ENCODE assay signal across 19 mouse cellular contexts in the genomic region with DNA sequence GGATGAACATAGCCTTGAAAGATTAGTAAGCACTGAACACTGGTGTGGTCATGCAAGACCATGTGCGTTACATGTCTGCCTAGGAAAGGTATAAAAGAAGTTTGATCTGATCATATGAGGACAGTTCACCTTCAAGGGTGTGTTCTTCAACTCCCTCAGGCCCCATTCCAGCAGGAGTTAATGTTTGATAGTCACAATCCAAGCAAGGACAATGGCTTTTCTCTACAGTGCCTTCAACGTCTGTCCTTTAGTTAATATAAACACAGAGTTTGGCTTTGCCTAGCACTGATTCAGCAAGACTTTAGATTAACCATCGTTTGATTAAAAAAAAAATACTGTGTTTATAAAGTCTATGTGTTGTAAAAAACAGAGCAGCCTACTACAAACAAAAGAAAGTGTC. TPM values are rescaled to one million over a fixed set of nuclear protein-coding genes. Genes with fewer than 3 reads are reported as not detected.
DNase-seq lines count a peak whose midpoint lies in the region; ATAC-seq and TF ChIP-seq lines count a peak whose summit lies in the region.
"Had no signal": no experiment of that assay in that cellular context is flagged by ENCODE, and none has a peak within 500 bp of the region (broad histone marks: within the 10 kb centered on the region; RNA-seq: fewer than 3 reads in every experiment).

No protein-coding gene starts in this region.

- no peak overlapping the region for H3K4me3 ChIP-seq in lung, embryonic 16.5 days (ENCODE audit: low read length)
- H3K4me3 ChIP-seq in lung, adult 2 months (replicated peaks; ENCODE audit: extremely low read depth, low read depth, low read length): no peak overlapping the region
- H3K4me3 ChIP-seq in kidney, embryonic 16.5 days (ENCODE audit: low read length): no peak overlapping the region
- H3K4me3 ChIP-seq: forebrain, embryonic 10.5 days; hindbrain, embryonic 10.5 days; limb, embryonic 13.5 days; liver, embryonic 13.5 days; midbrain, embryonic 12.5 days had no signal

- no peak for TF ChIP-seq CTCF in lung, adult 2 months (IDR thresholded peaks at IDR 0.05; ENCODE audit: insufficient read depth, low read length)

- no peaks in the 10 kb centered on the region for H3K9me3 ChIP-seq in lung, embryonic 16.5 days (ENCODE audit: control insufficient read depth, low read length)
- no peaks in the 10 kb centered on the region for H3K9me3 ChIP-seq in kidney, embryonic 16.5 days (ENCODE audit: low read length)
- H3K9me3 ChIP-seq: forebrain, embryonic 10.5 days; hindbrain, embryonic 10.5 days; limb, embryonic 13.5 days; liver, embryonic 13.5 days; midbrain, embryonic 12.5 days had no signal

- H3K27ac ChIP-seq in lung, embryonic 16.5 days (ENCODE audit: low read length): peak overlapping the region; percentile 80; the same call in 1 of the 2 replicates
- H3K27ac ChIP-seq in kidney, embryonic 16.5 days (ENCODE audit: low read length): peak overlapping the region; percentile 87; the same call in 1 of the 2 replicates
- H3K27ac ChIP-seq: forebrain, embryonic 10.5 days; hindbrain, embryonic 10.5 days; limb, embryonic 13.5 days; liver, embryonic 13.5 days; midbrain, embryonic 12.5 days had no signal

- no peaks in the 10 kb centered on the region for H3K36me3 ChIP-seq in lung, embryonic 16.5 days (ENCODE audit: control insufficient read depth, insufficient read depth, low read length)
- no peaks in the 10 kb centered on the region for H3K36me3 ChIP-seq in kidney, embryonic 16.5 days (ENCODE audit: insufficient read depth, low read length)
- H3K36me3 ChIP-seq: forebrain, embryonic 10.5 days; hindbrain, embryonic 10.5 days; limb, embryonic 13.5 days; liver, embryonic 13.5 days; midbrain, embryonic 12.5 days had no signal

- peak; percentile 48 for DNase-seq in kidney, adult 11 months
- DNase-seq in kidney, postnatal 4 days: no peak
- DNase-seq in lung, adult 2 months: no peak
- no peak for DNase-seq in right cerebral cortex, adult 2 months (ENCODE audit: low spot score in 2 of 2)
- no peak for DNase-seq in Muller cell, postnatal 12 days (ENCODE audit: inconsistent ontology term)
- DNase-seq: adrenal gland, adult 8-10 months; cerebellum, adult 11-12 months; cerebellum, postnatal 10 days; layer of hippocampus, adult 9-11 months; liver, embryonic 13.5 days; right cerebral cortex, postnatal 14 days had no signal

- TF ChIP-seq POLR2A in lung, adult 2 months (IDR thresholded peaks at IDR 0.05; ENCODE audit: borderline replicate concordance, extremely low read depth, low read depth, low read length): no peak

- 29% methylated on average over 3 of the region's 3 CpGs for WGBS in lung, embryonic 16.5 days
- 36% methylated on average over 3 of the region's 3 CpGs for WGBS in lung, adult 2 months
- 40% methylated on average over 3 of the region's 3 CpGs for WGBS in kidney, embryonic 16.5 days

- H3K4me2 ChIP-seq in lung, embryonic 16.5 days (ENCODE audit: low read depth, low read length): no peak overlapping the region
- no peak overlapping the region for H3K4me2 ChIP-seq in kidney, embryonic 16.5 days (replicated peaks; ENCODE audit: low read depth, low read length)
- H3K4me2 ChIP-seq: limb, embryonic 13.5 days; liver, embryonic 13.5 days; midbrain, embryonic 12.5 days had no signal

- H3K4me1 ChIP-seq in lung, embryonic 16.5 days (replicated peaks; ENCODE audit: control insufficient read depth, insufficient read depth, low read length): peaks cover 18% of the 10 kb centered on the region
- peaks cover 5% of the 10 kb centered on the region for H3K4me1 ChIP-seq in lung, adult 2 months (ENCODE audit: control insufficient read depth, insufficient read depth, low read length)
- peaks cover 25% of the 10 kb centered on the region for H3K4me1 ChIP-seq in kidney, embryonic 16.5 days (ENCODE audit: insufficient read depth, low read length)
- H3K4me1 ChIP-seq: forebrain, embryonic 10.5 days; hindbrain, embryonic 10.5 days; liver, embryonic 13.5 days; midbrain, embryonic 12.5 days had no signal

- no peaks in the 10 kb centered on the region for H3K27me3 ChIP-seq in lung, embryonic 16.5 days (ENCODE audit: control insufficient read depth, insufficient read depth, low read depth, low read length)
- no peaks in the 10 kb centered on the region for H3K27me3 ChIP-seq in kidney, embryonic 16.5 days (ENCODE audit: insufficient read depth, low read length)
- H3K27me3 ChIP-seq: limb, embryonic 13.5 days; liver, embryonic 13.5 days; midbrain, embryonic 12.5 days had no signal

- peak; percentile 31 for ATAC-seq in lung, embryonic 16.5 days (ENCODE audit: low read depth)
- ATAC-seq in kidney, embryonic 16.5 days (ENCODE audit: low FRiP score, low TSS enrichment): peak; percentile 57; the same call in 1 of the 2 replicates
- ATAC-seq: activated CD4-positive, CD25-positive, alpha-beta regulatory T cell, adult 4 months; hindbrain, embryonic 16.5 days had no signal

- no peak overlapping the region for H3K9ac ChIP-seq in lung, embryonic 16.5 days (ENCODE audit: low read length)
- no peak overlapping the region for H3K9ac ChIP-seq in kidney, embryonic 16.5 days (replicated peaks; ENCODE audit: low read length)
- H3K9ac ChIP-seq: limb, embryonic 13.5 days; liver, embryonic 13.5 days; midbrain, embryonic 12.5 days had no signal

RNA-seq across cellular contexts. Expression of a gene that starts 49.4 kb away (rescaled TPM):
- 0.47 and 0.57 TPM in 2 replicates for polyA plus RNA-seq in lung, embryonic 16.5 days (2015; fragmentation: Nextera tagmentation; extraction: Ambion mirVana)
- polyA plus RNA-seq in lung, adult 2 months (2012; rRNA removed): 1.9 and 3.6 TPM in 2 replicates
- 0.41 and 1.6 TPM in 2 replicates for polyA plus RNA-seq in kidney, embryonic 16.5 days (2015; fragmentation: Nextera tagmentation; extraction: Ambion mirVana)
- polyA plus RNA-seq: activated CD4-positive, CD25-positive, alpha-beta regulatory T cell, adult 4 months; forebrain, embryonic 10.5 days had no signal
